Mouse (Mus musculus) hindbrain, postnatal 0 days (tissue): ENCODE measurements at regions not wholly inside any gene's neighbourhood (a gene's known extent, or its start where the extent isn't known, plus 50 kb on each side); places are given as distances from the start of the nearest gene placed in this dataset.

ENCODE experiments used
- ATAC-seq: fragments of 200-750 bp; cut with Nextera tagmentation; 2 replicates; pipeline ENCODE4 v1.8.0; 2017; ENCODE audit warnings: mild to moderate bottlenecking, moderate TSS enrichment, moderate library complexity
- DNase-seq: peaks from one replicate; pipeline ENCODE4 v3.0.0-alpha.2; 2015; ENCODE audit warnings: low spot score
- H3K27ac ChIP-seq: fragments of 300-500 bp; sonication (generic); 2 replicates; pipeline ENCODE4 v1.5.1; 2014; ENCODE audit warnings: mild to moderate bottlenecking
- H3K27me3 ChIP-seq: fragments of 300-500 bp; sonication (generic); 2 replicates; pipeline ENCODE4 v1.6.1; 2014; ENCODE audit warnings: low read length, mixed read lengths; ENCODE audit not compliant: insufficient read depth
- H3K36me3 ChIP-seq: fragments of 300-500 bp; sonication (generic); 2 replicates; pipeline ENCODE4 v1.6.1; 2014; ENCODE audit warnings: low read length, mixed read lengths; ENCODE audit not compliant: insufficient read depth
- H3K4me1 ChIP-seq: fragments of 300-500 bp; sonication (generic); 2 replicates; pipeline ENCODE4 v1.6.1; 2014; ENCODE audit warnings: antibody characterized with exemption, low read length, mixed read lengths; ENCODE audit not compliant: insufficient read depth
- H3K4me2 ChIP-seq: fragments of 300-500 bp; sonication (generic); 2 replicates; pipeline ENCODE4 v1.6.1; 2014; ENCODE audit warnings: low read depth, mild to moderate bottlenecking, low read length, moderate library complexity, mixed read lengths
- H3K4me3 ChIP-seq: fragments of 300-500 bp; sonication (generic); 2 replicates; pipeline ENCODE4 v1.5.1; 2014; ENCODE audit warnings: low read length
- H3K9ac ChIP-seq: fragments of 300-500 bp; sonication (generic); replicated peaks from 2 replicates; pipeline ENCODE4 v1.6.1; 2014; ENCODE audit warnings: mild to moderate bottlenecking, low read length, moderate library complexity, mixed read lengths
- H3K9me3 ChIP-seq: fragments of 300-500 bp; sonication (generic); 2 replicates; pipeline ENCODE4 v1.6.1; 2016; ENCODE audit warnings: low read length, mixed read lengths
- CTCF ChIP-seq: IDR thresholded peaks from 2 replicates; pipeline ENCODE4 v1.5.1; 2016; ENCODE audit warnings: antibody characterized with exemption, control low read depth, low read depth
- WGBS: fragments of 180-500 bp; shearing (Covaris S2); extraction: QIAGEN DNeasy Blood & Tissue Kit; methylation state at CpG from one replicate; pipeline ENCODE4 v1.1.7; 2014; 5-methylcytosine and 5-hydroxymethylcytosine counted together

GRCm38 (mm10) chr4:95308469-95308895, 248.8 kb upstream of the Fggy start:
- 0 out of 2 replicates have a peak, but pooled peaks cover under 1% of the 10 kb centered on the region for H3K4me1 ChIP-seq
- no peaks in the 10 kb centered on the region for H3K36me3 ChIP-seq
- TF ChIP-seq CTCF, result no peak
- ATAC-seq (no peak), DNase-seq (no peak)
- H3K9me3 ChIP-seq, result no peaks in the 10 kb centered on the region
- 52% methylated on average over 5 of the region's 5 CpGs for WGBS
- H3K27ac ChIP-seq, result no peak overlapping the region
- no peak overlapping the region for H3K4me3 ChIP-seq
- H3K9ac ChIP-seq, result no peak overlapping the region
- H3K4me2 ChIP-seq, result no peak overlapping the region
- no peaks in the 10 kb centered on the region for H3K27me3 ChIP-seq

GRCm38 (mm10) chr4:95310410-95310809, 246.9 kb upstream of the Fggy start:
- Histone ChIP-seq H3K9ac (no peak overlapping the region), H3K27me3 (no peaks in the 10 kb centered on the region), H3K4me2 (no peak overlapping the region), H3K9me3 (no peaks in the 10 kb centered on the region), H3K4me1 (no peaks in the 10 kb centered on the region), H3K4me3 (no peak overlapping the region), H3K27ac (no peak overlapping the region), H3K36me3 (no peaks in the 10 kb centered on the region)
- no peak for TF ChIP-seq CTCF
- ATAC-seq, result no peak
- WGBS, result 88% methylated on average over 6 of the region's 6 CpGs
- no peak for DNase-seq

DNA sequence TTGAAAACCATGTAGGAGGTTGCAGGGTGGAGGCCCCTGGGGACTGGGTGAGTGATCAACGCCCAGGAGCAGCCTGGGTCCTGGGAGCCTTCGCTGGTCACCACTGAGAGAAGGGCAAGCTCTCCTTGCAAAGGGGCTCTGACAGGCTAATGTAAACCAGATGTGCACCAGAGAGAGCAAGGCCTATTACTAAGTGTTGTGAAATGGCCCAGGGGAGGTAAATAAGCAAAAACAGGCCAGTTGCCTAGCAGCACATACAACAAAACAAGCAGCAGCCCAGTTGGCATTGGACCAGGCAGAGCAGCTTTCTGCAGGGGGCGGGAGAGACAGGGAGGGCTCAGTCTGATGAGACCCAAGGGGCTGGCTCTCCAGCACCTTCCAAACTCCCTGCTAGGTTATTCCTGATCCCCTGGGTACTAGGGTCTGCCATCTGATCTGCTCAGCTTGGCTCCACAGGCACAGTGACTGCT, 239.5 kb upstream of the Fggy start:
- WGBS, result 48% methylated on average over 3 of the region's 3 CpGs
- no peak overlapping the region for H3K27ac ChIP-seq

DNA sequence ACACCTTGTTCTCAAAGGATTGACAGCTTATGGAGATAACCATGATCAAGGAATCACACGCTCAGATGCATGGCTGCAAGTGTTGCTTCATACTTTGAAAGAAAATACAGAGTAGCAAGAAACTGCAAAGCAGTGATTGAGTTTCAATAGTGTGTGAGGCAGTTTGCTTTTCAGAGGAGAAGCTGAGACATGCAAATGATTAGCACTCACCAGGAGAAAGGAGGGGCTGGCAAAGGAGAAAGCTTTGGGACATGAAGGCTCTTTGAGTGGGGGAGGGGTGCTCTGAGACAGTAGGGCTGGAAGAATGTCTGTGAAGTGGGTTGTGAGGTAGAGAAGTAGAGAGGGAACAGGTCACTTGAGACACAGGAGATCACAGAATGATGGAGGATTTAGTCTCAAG, 238.7 kb upstream of the Fggy start:
- no peak overlapping the region for H3K9ac ChIP-seq
- DNase-seq, result no peak
- H3K27ac ChIP-seq, result no peak overlapping the region
- no peak overlapping the region for H3K4me2 ChIP-seq
- no peak for ATAC-seq
- H3K9me3 ChIP-seq, result no peaks in the 10 kb centered on the region
- H3K4me3 ChIP-seq, result no peak overlapping the region
- TF ChIP-seq CTCF, result no peak
- H3K4me1 ChIP-seq, result 0 out of 2 replicates have a peak, but pooled peaks cover 6% of the 10 kb centered on the region
- H3K36me3 ChIP-seq, result no peaks in the 10 kb centered on the region
- WGBS, result 54% methylated on average over 1 of the region's 1 CpGs
- no peaks in the 10 kb centered on the region for H3K27me3 ChIP-seq

More for the DNA sequence above, 239.5 kb upstream of the Fggy start:
- Histone ChIP-seq H3K4me2 (no peak overlapping the region), H3K9ac (no peak overlapping the region), H3K36me3 (no peaks in the 10 kb centered on the region), H3K4me3 (no peak overlapping the region), H3K27me3 (no peaks in the 10 kb centered on the region), H3K4me1 (0 out of 2 replicates have a peak, but pooled peaks cover 6% of the 10 kb centered on the region), H3K9me3 (no peaks in the 10 kb centered on the region)
- DNase-seq, result peak; percentile 67
- ATAC-seq, result peak; percentile 62; the same call in 1 of the 2 replicates
- TF ChIP-seq CTCF, result no peak

DNA sequence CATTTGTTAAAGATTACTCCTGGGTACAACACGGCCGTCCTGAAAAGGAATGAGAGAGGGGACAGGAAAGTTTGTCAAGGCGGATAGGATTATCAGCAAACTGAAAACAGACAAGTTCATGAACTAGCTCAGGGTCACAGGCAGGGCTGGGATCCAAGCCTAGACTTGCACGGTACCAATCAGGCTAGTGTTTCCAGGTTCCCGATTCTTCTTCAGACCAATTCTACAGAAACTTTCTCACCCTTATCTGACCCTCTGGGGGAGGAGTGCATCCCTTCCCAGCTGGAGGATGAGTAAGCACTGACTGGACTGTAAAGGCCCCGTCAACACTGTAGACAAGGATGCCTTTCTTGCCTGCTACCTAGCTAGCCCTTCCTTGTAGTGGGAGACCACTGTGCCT, 238.3 kb upstream of the Fggy start:
- no peak overlapping the region for H3K4me3 ChIP-seq
- no peaks in the 10 kb centered on the region for H3K36me3 ChIP-seq
- H3K9ac ChIP-seq, result no peak overlapping the region
- no peaks in the 10 kb centered on the region for H3K27me3 ChIP-seq
- no peak overlapping the region for H3K27ac ChIP-seq
- WGBS, result 62% methylated on average over 6 of the region's 6 CpGs
- H3K4me2 ChIP-seq, result no peak overlapping the region
- 0 out of 2 replicates have a peak, but pooled peaks cover 6% of the 10 kb centered on the region for H3K4me1 ChIP-seq
- no peak for TF ChIP-seq CTCF
- ATAC-seq (no peak), DNase-seq (no peak)
- H3K9me3 ChIP-seq, result no peaks in the 10 kb centered on the region

DNA sequence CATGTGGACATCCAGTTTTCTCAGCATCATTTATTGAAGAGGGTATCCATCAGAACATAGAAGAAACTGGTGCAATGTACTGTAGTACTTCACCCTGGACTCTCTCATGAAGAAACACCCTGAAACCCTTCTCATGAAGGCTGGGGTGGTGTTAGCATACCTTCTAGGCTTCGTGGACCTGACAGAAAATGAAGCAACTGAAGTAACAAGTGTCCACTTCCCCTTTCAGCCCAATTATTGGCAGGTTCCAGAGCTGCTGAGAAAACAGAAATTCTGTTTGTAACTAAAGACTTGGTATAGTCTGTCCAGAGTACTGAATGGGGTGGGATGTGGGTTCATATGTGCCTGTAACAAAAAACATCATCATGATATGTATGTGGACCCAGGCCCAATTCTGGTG, 231.4 kb upstream of the Fggy start:
- Histone ChIP-seq H3K4me1 (no peaks in the 10 kb centered on the region), H3K4me2 (no peak overlapping the region), H3K9ac (no peak overlapping the region), H3K27me3 (no peaks in the 10 kb centered on the region), H3K9me3 (no peaks in the 10 kb centered on the region), H3K27ac (no peak overlapping the region), H3K4me3 (no peak overlapping the region), H3K36me3 (no peaks in the 10 kb centered on the region)
- TF ChIP-seq CTCF, result no peak
- 63% methylated on average over 1 of the region's 1 CpGs for WGBS
- ATAC-seq (no peak), DNase-seq (no peak)

- Histone ChIP-seq H3K4me3 (no peak overlapping the region), H3K36me3 (no peaks in the 10 kb centered on the region), H3K4me1 (no peaks in the 10 kb centered on the region), H3K9me3 (no peaks in the 10 kb centered on the region), H3K9ac (no peak overlapping the region), H3K27me3 (no peaks in the 10 kb centered on the region), H3K4me2 (no peak overlapping the region), H3K27ac (no peak overlapping the region)
- ATAC-seq (no peak), DNase-seq (no peak)
- no peak for TF ChIP-seq CTCF
- WGBS, result 83% methylated on average over 2 of the region's 2 CpGs
Measured at GRCm38 (mm10) chr4:95339822-95340221, 217.5 kb upstream of the Fggy start.
